Mouse (Mus musculus): ENCODE results near the gene Pwp2.

- no peak for TF ChIP-seq CTCF (IDR thresholded peaks at IDR 0.05; ENCODE audit: low read depth, low read length)
- no peak for TF ChIP-seq GATA1 (IDR thresholded peaks at IDR 0.05; ENCODE audit: borderline replicate concordance, low read length)
- TF ChIP-seq TAL1 (conservative IDR thresholded peaks at IDR 0.05; ENCODE audit: low read depth, low read length), result no peak
These were observed 57.7 kb downstream of the Pwp2 start for GRCm38 (mm10) chr10:78127046-78127870.
